Mouse (Mus musculus): Measurements from ENCODE around the gene 5031439G07Rik. TPM values are rescaled to one million over a fixed set of nuclear protein-coding genes. Genes with fewer than 3 reads are reported as not detected.

The 5031439G07Rik gene
- polyA plus RNA-seq, 1 experiment = 14.9 TPM

GRCm38 (mm10) chr15:84958331-84958730 is 30.0 kb downstream of the 5031439G07Rik start:
- H3K27ac ChIP-seq (ENCODE audit: control insufficient read depth, insufficient read depth, low read depth, low read length, poor library complexity) = no peak overlapping the region
- no peak for TF ChIP-seq CTCF (IDR thresholded peaks at IDR 0.05; ENCODE audit: control insufficient read depth, insufficient read depth, low read length)
- TF ChIP-seq POLR2A (IDR thresholded peaks at IDR 0.05; ENCODE audit: borderline replicate concordance, control insufficient read depth, low read depth, low read length) = no peak
- 88% methylated on average over 3 of the region's 3 CpGs for WGBS
- H3K4me3 ChIP-seq (replicated peaks; ENCODE audit: control insufficient read depth, low read depth, low read length) = no peak overlapping the region
- no peaks in the 10 kb centered on the region for H3K4me1 ChIP-seq (ENCODE audit: control insufficient read depth, insufficient read depth, low read length)

DNA sequence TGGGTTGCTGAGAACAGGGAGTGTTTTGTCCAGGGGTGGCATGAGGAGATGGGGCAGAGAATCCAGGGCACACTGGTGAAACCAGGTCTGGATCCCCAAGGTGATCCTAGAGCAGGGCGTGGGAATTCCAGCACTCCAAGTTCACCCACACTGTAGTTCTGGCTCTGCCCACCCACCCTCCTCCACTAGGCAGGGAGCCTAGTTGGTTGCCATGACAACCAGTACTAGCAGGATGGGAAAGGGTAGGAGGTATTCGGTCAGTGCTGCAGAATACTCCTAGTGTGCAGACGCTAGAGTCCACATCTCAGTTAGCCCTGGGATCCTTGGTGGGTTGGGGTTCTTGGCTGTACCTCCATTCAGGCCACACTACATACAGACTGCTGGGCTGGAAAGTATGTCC is 30.5 kb downstream of the 5031439G07Rik start:
- TF ChIP-seq POLR2A (IDR thresholded peaks at IDR 0.05; ENCODE audit: borderline replicate concordance, control insufficient read depth, low read depth, low read length) = no peak
- no peak for TF ChIP-seq CTCF (IDR thresholded peaks at IDR 0.05; ENCODE audit: control insufficient read depth, insufficient read depth, low read length)
- Histone ChIP-seq H3K4me1 (ENCODE audit: control insufficient read depth, insufficient read depth, low read length) (no peaks in the 10 kb centered on the region), H3K4me3 (replicated peaks; ENCODE audit: control insufficient read depth, low read depth, low read length) (no peak overlapping the region), H3K27ac (ENCODE audit: control insufficient read depth, insufficient read depth, low read depth, low read length, poor library complexity) (no peak overlapping the region)
- whole genome bisulfite sequencing = 86% methylated on average over 3 of the region's 3 CpGs

DNA sequence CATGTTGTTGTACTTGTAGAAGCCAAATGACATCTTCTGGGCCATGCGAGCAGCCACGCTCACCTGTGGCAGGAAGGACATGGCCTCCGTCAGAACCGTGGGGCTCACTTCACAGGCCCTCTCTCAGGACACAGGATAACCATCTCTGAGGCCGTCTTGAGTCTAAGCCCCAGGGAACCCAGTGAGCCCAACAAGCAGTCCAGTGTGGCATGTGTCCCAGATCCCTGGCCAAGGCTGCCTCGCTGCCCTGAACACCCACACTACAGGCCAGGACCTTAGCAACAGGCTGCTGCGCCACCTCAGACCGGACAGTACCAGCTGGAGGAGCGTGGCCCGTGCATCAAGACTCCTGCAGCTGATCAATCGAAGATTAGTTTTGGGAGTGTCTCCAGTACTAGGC is 35.1 kb downstream of the 5031439G07Rik start:
- no peak overlapping the region for H3K27ac ChIP-seq (ENCODE audit: control insufficient read depth, insufficient read depth, low read depth, low read length, poor library complexity)
- WGBS = 88% methylated on average over 11 of the region's 11 CpGs
- no peaks in the 10 kb centered on the region for H3K4me1 ChIP-seq (ENCODE audit: control insufficient read depth, insufficient read depth, low read length)
- no peak overlapping the region for H3K4me3 ChIP-seq (replicated peaks; ENCODE audit: control insufficient read depth, low read depth, low read length)
- TF ChIP-seq POLR2A (IDR thresholded peaks at IDR 0.05; ENCODE audit: borderline replicate concordance, control insufficient read depth, low read depth, low read length) (no peak), CTCF (IDR thresholded peaks at IDR 0.05; ENCODE audit: control insufficient read depth, insufficient read depth, low read length) (no peak)

- TF ChIP-seq POLR2A (IDR thresholded peaks at IDR 0.05; ENCODE audit: borderline replicate concordance, control insufficient read depth, low read depth, low read length) = no peak
- TF ChIP-seq CTCF (IDR thresholded peaks at IDR 0.05; ENCODE audit: control insufficient read depth, insufficient read depth, low read length) = no peak
- WGBS = 81% methylated on average over 4 of the region's 4 CpGs
- Histone ChIP-seq H3K4me1 (ENCODE audit: control insufficient read depth, insufficient read depth, low read length) (no peaks in the 10 kb centered on the region), H3K4me3 (replicated peaks; ENCODE audit: control insufficient read depth, low read depth, low read length) (no peak overlapping the region), H3K27ac (ENCODE audit: control insufficient read depth, insufficient read depth, low read depth, low read length, poor library complexity) (no peak overlapping the region)
Observed at GRCm38 (mm10) chr15:84950053-84950452, 38.3 kb downstream of the 5031439G07Rik start.

GRCm38 (mm10) chr15:84948990-84949389 is 39.4 kb downstream of the 5031439G07Rik start:
- WGBS = 90% methylated on average over 14 of the region's 14 CpGs
- Histone ChIP-seq H3K4me1 (ENCODE audit: control insufficient read depth, insufficient read depth, low read length) (no peaks in the 10 kb centered on the region), H3K4me3 (replicated peaks; ENCODE audit: control insufficient read depth, low read depth, low read length) (no peak overlapping the region), H3K27ac (ENCODE audit: control insufficient read depth, insufficient read depth, low read depth, low read length, poor library complexity) (no peak overlapping the region)
- TF ChIP-seq POLR2A (IDR thresholded peaks at IDR 0.05; ENCODE audit: borderline replicate concordance, control insufficient read depth, low read depth, low read length) (no peak), CTCF (IDR thresholded peaks at IDR 0.05; ENCODE audit: control insufficient read depth, insufficient read depth, low read length) (no peak)

GRCm38 (mm10) chr15:84944319-84944718 is 44.0 kb downstream of the 5031439G07Rik start:
- Histone ChIP-seq H3K4me3 (replicated peaks; ENCODE audit: control insufficient read depth, low read depth, low read length) (no peak overlapping the region), H3K27ac (ENCODE audit: control insufficient read depth, insufficient read depth, low read depth, low read length, poor library complexity) (no peak overlapping the region), H3K4me1 (ENCODE audit: control insufficient read depth, insufficient read depth, low read length) (no peaks in the 10 kb centered on the region)
- TF ChIP-seq POLR2A (IDR thresholded peaks at IDR 0.05; ENCODE audit: borderline replicate concordance, control insufficient read depth, low read depth, low read length) = no peak
- TF ChIP-seq CTCF (IDR thresholded peaks at IDR 0.05; ENCODE audit: control insufficient read depth, insufficient read depth, low read length) = no peak
- WGBS = 92% methylated on average over 5 of the region's 5 CpGs

DNA sequence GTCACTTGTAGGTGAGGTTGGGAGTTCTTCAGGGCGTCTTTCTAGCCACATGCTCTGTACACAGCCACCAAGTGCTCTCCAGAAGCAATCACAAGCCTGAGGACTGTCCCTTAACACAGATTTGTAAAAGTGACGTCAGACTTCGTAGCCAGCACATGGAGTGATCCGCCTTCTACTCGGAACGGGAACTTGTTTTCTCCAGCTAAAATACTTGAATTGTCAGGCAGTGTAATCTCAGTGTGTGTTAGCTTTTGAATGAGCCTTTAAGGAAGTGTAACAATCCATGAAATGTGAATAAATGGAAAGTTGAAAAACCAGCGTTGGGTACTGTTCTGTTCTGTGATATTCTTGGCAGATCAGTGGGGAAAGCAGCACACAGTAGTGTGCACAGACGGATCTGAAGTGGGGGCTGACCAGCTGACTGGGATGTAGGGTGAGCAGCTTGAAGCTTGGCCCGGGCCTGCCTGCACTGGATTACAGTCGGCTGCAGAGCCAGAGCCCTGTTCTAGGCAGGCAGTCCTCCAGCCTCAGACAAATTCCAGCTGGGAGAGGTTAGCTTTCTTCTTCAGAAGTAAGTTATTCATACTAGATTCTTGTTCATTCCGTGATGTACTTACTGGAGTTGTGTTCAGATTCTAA is 45.6 kb downstream of the 5031439G07Rik start:
- Histone ChIP-seq H3K4me3 (replicated peaks; ENCODE audit: control insufficient read depth, low read depth, low read length) (no peak overlapping the region), H3K4me1 (ENCODE audit: control insufficient read depth, insufficient read depth, low read length) (no peaks in the 10 kb centered on the region), H3K27ac (ENCODE audit: control insufficient read depth, insufficient read depth, low read depth, low read length, poor library complexity) (no peak overlapping the region)
- TF ChIP-seq POLR2A (IDR thresholded peaks at IDR 0.05; ENCODE audit: borderline replicate concordance, control insufficient read depth, low read depth, low read length) = no peak
- no peak for TF ChIP-seq CTCF (IDR thresholded peaks at IDR 0.05; ENCODE audit: control insufficient read depth, insufficient read depth, low read length)
- WGBS = 85% methylated on average over 11 of the region's 11 CpGs

DNA sequence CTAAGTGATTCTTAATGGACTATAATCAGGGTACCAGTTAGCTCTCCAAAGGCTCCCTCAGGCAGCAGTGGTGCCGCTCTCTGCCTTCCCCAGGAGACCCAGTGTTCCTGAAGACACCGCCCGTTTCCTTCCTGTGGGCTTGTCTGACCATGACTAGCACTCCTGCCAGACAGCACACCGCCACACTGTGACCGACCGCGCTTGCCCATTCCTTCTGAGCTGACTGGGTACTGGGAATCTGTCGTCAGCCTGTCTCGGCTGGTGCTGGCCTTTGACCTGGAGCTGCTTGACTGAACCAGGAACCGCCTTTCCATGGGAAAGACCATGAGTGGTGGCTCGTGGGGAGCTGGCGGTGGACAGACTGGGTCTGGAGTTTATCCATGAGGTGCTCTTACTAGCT is 48.2 kb downstream of the 5031439G07Rik start:
- Histone ChIP-seq H3K4me1 (ENCODE audit: control insufficient read depth, insufficient read depth, low read length) (no peaks in the 10 kb centered on the region), H3K4me3 (replicated peaks; ENCODE audit: control insufficient read depth, low read depth, low read length) (no peak overlapping the region), H3K27ac (ENCODE audit: control insufficient read depth, insufficient read depth, low read depth, low read length, poor library complexity) (no peak overlapping the region)
- 71% methylated on average over 12 of the region's 12 CpGs for WGBS
- TF ChIP-seq CTCF (IDR thresholded peaks at IDR 0.05; ENCODE audit: control insufficient read depth, insufficient read depth, low read length) (no peak), POLR2A (IDR thresholded peaks at IDR 0.05; ENCODE audit: borderline replicate concordance, control insufficient read depth, low read depth, low read length) (no peak)

GRCm38 (mm10) chr15:84934901-84935300 is 53.5 kb downstream of the 5031439G07Rik start:
- TF ChIP-seq CTCF (IDR thresholded peaks at IDR 0.05; ENCODE audit: control insufficient read depth, insufficient read depth, low read length) = no peak
- TF ChIP-seq POLR2A (IDR thresholded peaks at IDR 0.05; ENCODE audit: borderline replicate concordance, control insufficient read depth, low read depth, low read length) = no peak
- WGBS = 95% methylated on average over 16 of the region's 16 CpGs
- no peak overlapping the region for H3K4me3 ChIP-seq (replicated peaks; ENCODE audit: control insufficient read depth, low read depth, low read length)
- no peaks in the 10 kb centered on the region for H3K4me1 ChIP-seq (ENCODE audit: control insufficient read depth, insufficient read depth, low read length)
- H3K27ac ChIP-seq (ENCODE audit: control insufficient read depth, insufficient read depth, low read depth, low read length, poor library complexity) = no peak overlapping the region
